Mouse (Mus musculus) stomach, postnatal 0 days (tissue): ENCODE results near the gene Abraxas1.

Experiments used
- CTCF ChIP-seq: IDR thresholded peaks from 2 replicates; pipeline ENCODE4 v1.5.1; 2016; ENCODE audit warnings: antibody characterized with exemption, low read depth, mild to moderate bottlenecking, moderate library complexity
- EP300 ChIP-seq: optimal IDR thresholded peaks from 2 replicates; pipeline ENCODE3; 2016; ENCODE audit warnings: antibody characterized with exemption

DNA sequence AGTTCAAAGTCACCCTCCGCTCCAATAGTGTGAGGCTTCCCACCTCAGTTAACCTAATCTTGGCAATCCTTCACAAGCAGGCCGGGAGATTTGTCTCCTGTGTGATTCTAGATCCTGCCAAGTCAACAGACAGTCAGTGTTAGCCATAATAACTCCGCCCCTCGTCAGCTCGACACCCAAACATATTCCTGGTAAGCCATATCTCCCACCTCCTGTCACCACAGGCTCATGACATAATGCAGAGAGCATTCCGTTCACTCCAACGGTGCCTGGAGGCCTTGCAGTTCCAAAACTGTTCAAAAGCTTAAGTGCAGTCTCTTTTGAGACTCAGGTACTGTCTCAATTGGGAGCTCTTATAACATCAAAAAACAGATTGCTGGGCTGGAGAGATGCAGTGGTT is 17.1 kb upstream of the Abraxas1 start:
- TF ChIP-seq CTCF (no peak), EP300 (no peak)
